Mouse (Mus musculus) kidney, adult 9 months (tissue): ENCODE data around the gene Rapgefl1.
A peak's percentile ranks its signal among the peaks of the same experiment; 100 is the strongest.
"Not testable (repeated sequence)": the region's sequence is repeated elsewhere in the genome, so short reads cannot be mapped to it uniquely, and the experiment has no call there.

Source experiments
- DNase-seq: peaks from one replicate; pipeline ENCODE4 v3.0.0; 2022

Gene Rapgefl1

GRCm38 (mm10) chr11:98816706-98817239, 19.8 kb upstream of the Rapgefl1 start:
- DNase-seq, result no peak

GRCm38 (mm10) chr11:98820968-98821367, 15.6 kb upstream of the Rapgefl1 start:
- DNase-seq, result no peak

GRCm38 (mm10) chr11:98826071-98826470, 10.5 kb upstream of the Rapgefl1 start:
- DNase-seq, result not testable (repeated sequence)

- DNase-seq, result no peak
Measured at GRCm38 (mm10) chr11:98827877-98828276, 8.7 kb upstream of the Rapgefl1 start.

- DNase-seq, result peak; percentile 40
Measured at GRCm38 (mm10) chr11:98829091-98829775, 7.4 kb upstream of the Rapgefl1 start.

- DNase-seq, result no peak
Measured at GRCm38 (mm10) chr11:98829875-98830274, 6.7 kb upstream of the Rapgefl1 start.

- no peak for DNase-seq
Measured at GRCm38 (mm10) chr11:98835296-98835695, 1.3 kb upstream of the Rapgefl1 start.

- no peak for DNase-seq
Measured at GRCm38 (mm10) chr11:98835725-98836124, 860 bp upstream of the Rapgefl1 start.

- DNase-seq, result no peak
Measured at GRCm38 (mm10) chr11:98836128-98836527, 457 bp upstream of the Rapgefl1 start.

GRCm38 (mm10) chr11:98837231-98837704, 683 bp downstream of the Rapgefl1 start:
- DNase-seq, result no peak

- DNase-seq, result no peak
Measured at GRCm38 (mm10) chr11:98837917-98838316, 1.3 kb downstream of the Rapgefl1 start.

GRCm38 (mm10) chr11:98838512-98838911, 1.9 kb downstream of the Rapgefl1 start:
- DNase-seq, result no peak

GRCm38 (mm10) chr11:98839402-98839801, 2.8 kb downstream of the Rapgefl1 start:
- DNase-seq, result peak; percentile 32

- no peak for DNase-seq
Measured at GRCm38 (mm10) chr11:98839897-98840296, 3.3 kb downstream of the Rapgefl1 start.

- no peak for DNase-seq
Measured at GRCm38 (mm10) chr11:98846016-98846415, 9.4 kb downstream of the Rapgefl1 start.

- DNase-seq, result no peak
Measured at GRCm38 (mm10) chr11:98846865-98847604, 10.4 kb downstream of the Rapgefl1 start.

GRCm38 (mm10) chr11:98849196-98849894, 12.8 kb downstream of the Rapgefl1 start:
- no peak for DNase-seq

- DNase-seq, result no peak
Measured at GRCm38 (mm10) chr11:98850100-98851093, 13.8 kb downstream of the Rapgefl1 start.

GRCm38 (mm10) chr11:98854116-98854515, 17.5 kb downstream of the Rapgefl1 start:
- peak; percentile 46 for DNase-seq

- no peak for DNase-seq
Measured at GRCm38 (mm10) chr11:98854659-98855058, 18.1 kb downstream of the Rapgefl1 start.

GRCm38 (mm10) chr11:98858759-98859731, 22.5 kb downstream of the Rapgefl1 start:
- DNase-seq, result peak; percentile 95
